Mouse (Mus musculus) layer of hippocampus, adult 9-10 months (tissue): ENCODE measurements around the gene Rps28.

Source experiments
- DNase-seq: peaks from one replicate; pipeline ENCODE4 v3.0.0; 2022; ENCODE audit warnings: low spot score

Rps28 gene

GRCm38 (mm10) chr17:33773871-33774572, 50.3 kb downstream of the Rps28 start:
- no peak for DNase-seq

GRCm38 (mm10) chr17:33773426-33773825, 50.9 kb downstream of the Rps28 start:
- DNase-seq = no peak

GRCm38 (mm10) chr17:33771617-33772016, 52.7 kb downstream of the Rps28 start:
- no peak for DNase-seq
